Mouse (Mus musculus) CD4-positive, CD25-positive, alpha-beta regulatory T cell, adult 2 months (primary cell): ENCODE measurements around the gene Fam25c.

ENCODE experiments used
- DNase-seq: peaks from one replicate; pipeline ENCODE4 v3.0.0-alpha.2; 2012; ENCODE audit warnings: low read depth, low spot score

Gene Fam25c

GRCm38 (mm10) chr14:34363490-34364253 is 8.4 kb upstream of the Fam25c start:
- DNase-seq = peak; percentile 58

- DNase-seq = peak; percentile 57
These were observed 7.7 kb upstream of the Fam25c start for GRCm38 (mm10) chr14:34362726-34363445.

GRCm38 (mm10) chr14:34362135-34362534 is 6.9 kb upstream of the Fam25c start:
- no peak for DNase-seq

GRCm38 (mm10) chr14:34360251-34360650 is 5.0 kb upstream of the Fam25c start:
- DNase-seq = no peak

- no peak for DNase-seq
These were observed 4.5 kb upstream of the Fam25c start for GRCm38 (mm10) chr14:34359676-34360244.

GRCm38 (mm10) chr14:34357671-34358455 is 2.6 kb upstream of the Fam25c start:
- no peak for DNase-seq

GRCm38 (mm10) chr14:34354456-34354855 is 777 bp downstream of the Fam25c start:
- no peak for DNase-seq

- no peak for DNase-seq
These were observed 1.9 kb downstream of the Fam25c start for GRCm38 (mm10) chr14:34353326-34353725.

- DNase-seq = no peak
These were observed 2.7 kb downstream of the Fam25c start for GRCm38 (mm10) chr14:34352523-34352922.

- DNase-seq = no peak
These were observed 3.6 kb downstream of the Fam25c start for GRCm38 (mm10) chr14:34351660-34352059.

GRCm38 (mm10) chr14:34349007-34349406 is 6.2 kb downstream of the Fam25c start:
- DNase-seq = no peak

- DNase-seq = no peak
These were observed 6.9 kb downstream of the Fam25c start for GRCm38 (mm10) chr14:34348301-34348700.

GRCm38 (mm10) chr14:34347084-34347483 is 8.1 kb downstream of the Fam25c start:
- no peak for DNase-seq

GRCm38 (mm10) chr14:34345771-34346566 is 9.3 kb downstream of the Fam25c start:
- no peak for DNase-seq

GRCm38 (mm10) chr14:34344361-34344760 is 10.9 kb downstream of the Fam25c start:
- DNase-seq = no peak

GRCm38 (mm10) chr14:34343078-34343477 is 12.2 kb downstream of the Fam25c start:
- no peak for DNase-seq

- DNase-seq = no peak
These were observed 13.2 kb downstream of the Fam25c start for GRCm38 (mm10) chr14:34341993-34342392.

GRCm38 (mm10) chr14:34339446-34339845 is 15.8 kb downstream of the Fam25c start:
- DNase-seq = no peak

- DNase-seq = no peak
These were observed 22.8 kb downstream of the Fam25c start for GRCm38 (mm10) chr14:34332476-34332875.

- no peak for DNase-seq
These were observed 23.3 kb downstream of the Fam25c start for GRCm38 (mm10) chr14:34331886-34332285.

- no peak for DNase-seq
These were observed 24.5 kb downstream of the Fam25c start for GRCm38 (mm10) chr14:34330657-34331158.
